Mouse (Mus musculus): ENCODE results near the gene Ncapd2. TPM values are rescaled to one million over a fixed set of nuclear protein-coding genes. Genes with fewer than 3 reads are reported as not detected.

Gene Ncapd2
- polyA plus RNA-seq, 1 experiment = 383 TPM

- Histone ChIP-seq H3K9me3 (replicated peaks; ENCODE audit: control insufficient read depth, insufficient read depth, low read length, poor library complexity, severe bottlenecking) (no peaks in the 10 kb centered on the region), H3K27me3 (ENCODE audit: control insufficient read depth, insufficient read depth, low read length, poor library complexity, severe bottlenecking) (no peaks in the 10 kb centered on the region), H3K4me3 (ENCODE audit: low read depth, low read length) (no peak overlapping the region), H3K27ac (ENCODE audit: insufficient read depth, low read length) (no peak overlapping the region), H3K9ac (ENCODE audit: low read depth, poor library complexity, severe bottlenecking) (no peak overlapping the region), H3K4me1 (ENCODE audit: control insufficient read depth, insufficient read depth, low read length) (no peaks in the 10 kb centered on the region), H3K36me3 (ENCODE audit: control insufficient read depth, insufficient read depth, low read length, poor library complexity, severe bottlenecking) (peaks cover 84% of the 10 kb centered on the region)
- TF ChIP-seq POLR2A (IDR thresholded peaks at IDR 0.05; ENCODE audit: insufficient read depth, low read length) = no peak
- no peak for TF ChIP-seq EP300 (IDR thresholded peaks at IDR 0.05; ENCODE audit: insufficient read depth, low read depth, low read length)
- TF ChIP-seq CTCF (IDR thresholded peaks at IDR 0.05; ENCODE audit: low read depth, low read length) = no peak
Observed at GRCm38 (mm10) chr6:125119387-125119786, 72.1 kb downstream of the Ncapd2 start.

Other genes starting within 250 kb of the Ncapd2 start
- gene Cops7a, start 226.2 kb downstream of the Ncapd2 start, polyA plus RNA-seq (2011; ENCODE audit: insufficient read depth, insufficient read length, low read depth, missing spikeins) = 145 and 154 TPM in 2 replicates
- gene Pianp, start 195.0 kb downstream of the Ncapd2 start, polyA plus RNA-seq (2011; ENCODE audit: insufficient read depth, insufficient read length, low read depth, missing spikeins) = 14.3 and 21.4 TPM in 2 replicates
- 32.4 and 33.8 TPM in 2 replicates for gene Zfp384, start 182.6 kb downstream of the Ncapd2 start, polyA plus RNA-seq (2011; ENCODE audit: insufficient read depth, insufficient read length, low read depth, missing spikeins)
- 44.0 and 54.7 TPM in 2 replicates for gene Ing4, start 151.9 kb downstream of the Ncapd2 start, polyA plus RNA-seq (2011; ENCODE audit: insufficient read depth, insufficient read length, low read depth, missing spikeins)
- 25.3 and 25.7 TPM in 2 replicates for gene Acrbp, start 142.0 kb downstream of the Ncapd2 start, polyA plus RNA-seq (2011; ENCODE audit: insufficient read depth, insufficient read length, low read depth, missing spikeins)
- 2.5 and 3.7 TPM in 2 replicates for gene Lpar5, start 123.8 kb downstream of the Ncapd2 start, polyA plus RNA-seq (2011; ENCODE audit: insufficient read depth, insufficient read length, low read depth, missing spikeins)
- 307 and 317 TPM in 2 replicates for gene Chd4, start 95.7 kb downstream of the Ncapd2 start, polyA plus RNA-seq (2011; ENCODE audit: insufficient read depth, insufficient read length, low read depth, missing spikeins)
- gene Nop2, start 59.8 kb downstream of the Ncapd2 start, polyA plus RNA-seq (2011; ENCODE audit: insufficient read depth, insufficient read length, low read depth, missing spikeins) = 75.1 and 78.4 TPM in 2 replicates
- 8.3 and 9.9 TPM in 2 replicates for gene Iffo1, start 46.5 kb downstream of the Ncapd2 start, polyA plus RNA-seq (2011; ENCODE audit: insufficient read depth, insufficient read length, low read depth, missing spikeins)
- gene Gapdh, start 25.2 kb downstream of the Ncapd2 start, polyA plus RNA-seq (2011; ENCODE audit: insufficient read depth, insufficient read length, low read depth, missing spikeins) = 933 and 990 TPM in 2 replicates
- gene Mrpl51, start 100 bp upstream of the Ncapd2 start, polyA plus RNA-seq (2011; ENCODE audit: insufficient read depth, insufficient read length, low read depth, missing spikeins) = 113 TPM in 2 replicates
- gene Vamp1, start 23.9 kb upstream of the Ncapd2 start, polyA plus RNA-seq (2011; ENCODE audit: insufficient read depth, insufficient read length, low read depth, missing spikeins) = 9.4 and 14.3 TPM in 2 replicates
- 2.1 and 3.9 TPM in 2 replicates for gene Tapbpl, start 40.2 kb upstream of the Ncapd2 start, polyA plus RNA-seq (2011; ENCODE audit: insufficient read depth, insufficient read length, low read depth, missing spikeins)
- not detected in 2 replicates for gene Cd27, start 45.3 kb upstream of the Ncapd2 start, polyA plus RNA-seq (2011; ENCODE audit: insufficient read depth, insufficient read length, low read depth, missing spikeins)
- gene Tuba3a, start 94.3 kb upstream of the Ncapd2 start, polyA plus RNA-seq (2011; ENCODE audit: insufficient read depth, insufficient read length, low read depth, missing spikeins) = 2.2 and 3.6 TPM in 2 replicates
- 8.0 and 9.5 TPM in 2 replicates for gene Ltbr, start 122.2 kb upstream of the Ncapd2 start, polyA plus RNA-seq (2011; ENCODE audit: insufficient read depth, insufficient read length, low read depth, missing spikeins)
- gene Scnn1a, start 129.0 kb upstream of the Ncapd2 start, polyA plus RNA-seq (2011; ENCODE audit: insufficient read depth, insufficient read length, low read depth, missing spikeins) = 2.0 and 2.3 TPM in 2 replicates
- 13.1 and 19.8 TPM in 2 replicates for gene Tnfrsf1a, start 157.7 kb upstream of the Ncapd2 start, polyA plus RNA-seq (2011; ENCODE audit: insufficient read depth, insufficient read length, low read depth, missing spikeins)
- gene Plekhg6, start 189.1 kb upstream of the Ncapd2 start, polyA plus RNA-seq (2011; ENCODE audit: insufficient read depth, insufficient read length, low read depth, missing spikeins) = 2.3 and 2.5 TPM in 2 replicates

Measured in ES-Bruce4 (cell line).